ENCODE assay signal across 17 mouse cellular contexts in genomic region chr14:30168902-30169301, GRCm38 (mm10).
DNase-seq lines count a peak whose midpoint lies in the region; ATAC-seq and TF ChIP-seq lines count a peak whose summit lies in the region.
"Had no signal": no experiment of that assay in that cellular context is flagged by ENCODE, and none has a peak within 500 bp of the region (broad histone marks: within the 10 kb centered on the region; RNA-seq: fewer than 3 reads in every experiment).

No protein-coding gene starts in this region.

- no peak overlapping the region for H3K4me3 ChIP-seq in heart, embryonic 10.5 days
- H3K4me3 ChIP-seq in limb, embryonic 10.5 days, result no peak overlapping the region
- H3K4me3 ChIP-seq in forebrain, postnatal 0 days (ENCODE audit: low read depth, low read length), result no peak overlapping the region
- H3K4me3 ChIP-seq: embryonic facial prominence, embryonic 13.5 days; forebrain, embryonic 10.5 days; hindbrain, embryonic 10.5 days; liver, embryonic 13.5 days had no signal

- intact Hi-C loops in heart, postnatal 10 days (cut with DNase I), result no loop called here
- intact Hi-C loops in left cerebral cortex, postnatal 4 days (cut with DNase I), result no loop called here

- peaks cover 23% of the 10 kb centered on the region for H3K4me1 ChIP-seq in heart, embryonic 10.5 days
- H3K4me1 ChIP-seq in limb, embryonic 10.5 days, result 0 out of 2 replicates have a peak, but pooled peaks cover 6% of the 10 kb centered on the region
- peaks cover 12% of the 10 kb centered on the region for H3K4me1 ChIP-seq in forebrain, postnatal 0 days (ENCODE audit: insufficient read depth)

- no peak overlapping the region for H3K4me2 ChIP-seq in forebrain, postnatal 0 days (ENCODE audit: low read depth)
- H3K4me2 ChIP-seq: embryonic facial prominence, embryonic 13.5 days; liver, embryonic 13.5 days; midbrain, embryonic 11.5 days had no signal

- WGBS in heart, embryonic 10.5 days, result 39% methylated on average over 3 of the region's 3 CpGs
- 72% methylated on average over 3 of the region's 3 CpGs for WGBS in limb, embryonic 10.5 days
- 65% methylated on average over 3 of the region's 3 CpGs for WGBS in forebrain, postnatal 0 days

- ATAC-seq in forebrain, postnatal 0 days, result no peak
- ATAC-seq: Patski had no signal

- no peak overlapping the region for H3K9ac ChIP-seq in forebrain, postnatal 0 days
- H3K9ac ChIP-seq: embryonic facial prominence, embryonic 13.5 days; liver, embryonic 13.5 days had no signal

- no peak for TF ChIP-seq CTCF in forebrain, postnatal 0 days (IDR thresholded peaks at IDR 0.05; ENCODE audit: low read depth)

- DNase-seq in adrenal gland, adult (ENCODE audit: inconsistent age in 2 of 2, low spot score in 1 of 2), result peak; percentile 30 to 42
- DNase-seq in adrenal gland, adult 18-20 months (ENCODE audit: low spot score in 2 of 2), result no peak
- DNase-seq in heart, embryonic 10.5 days (ENCODE audit: low spot score), result no peak
- DNase-seq in heart, postnatal 10 days, result no peak
- peak; percentile 56 for DNase-seq in left cerebral cortex, postnatal 4 days
- no peak for DNase-seq in left cerebral cortex, adult 9 months (ENCODE audit: low spot score in 2 of 2)
- no peak for DNase-seq in limb, embryonic 10.5 days (ENCODE audit: low spot score)
- no peak for DNase-seq in forebrain, postnatal 0 days
- DNase-seq: lung, postnatal 10 days; right cerebral cortex, postnatal 25 days; thymus, adult 2 months had no signal

- 0 out of 2 replicates have a peak overlapping the region, but pooled peaks have one; percentile 30 for H3K27ac ChIP-seq in heart, embryonic 10.5 days
- peak overlapping the region; percentile 12; the same call in 1 of the 2 replicates for H3K27ac ChIP-seq in limb, embryonic 10.5 days
- no peak overlapping the region for H3K27ac ChIP-seq in forebrain, postnatal 0 days (ENCODE audit: low read depth, low read length)
- H3K27ac ChIP-seq: embryonic facial prominence, embryonic 13.5 days; forebrain, embryonic 10.5 days; hindbrain, embryonic 10.5 days; liver, embryonic 13.5 days had no signal

- H3K9me3 ChIP-seq in heart, embryonic 10.5 days, result no peaks in the 10 kb centered on the region
- H3K9me3 ChIP-seq in limb, embryonic 10.5 days (replicated peaks), result no peaks in the 10 kb centered on the region
- H3K9me3 ChIP-seq in forebrain, postnatal 0 days (ENCODE audit: low read length), result no peaks in the 10 kb centered on the region
- H3K9me3 ChIP-seq: embryonic facial prominence, embryonic 13.5 days; forebrain, embryonic 10.5 days; hindbrain, embryonic 10.5 days; liver, embryonic 13.5 days had no signal

- H3K36me3 ChIP-seq in heart, embryonic 10.5 days, result no peaks in the 10 kb centered on the region
- H3K36me3 ChIP-seq in limb, embryonic 10.5 days, result no peaks in the 10 kb centered on the region
- no peaks in the 10 kb centered on the region for H3K36me3 ChIP-seq in forebrain, postnatal 0 days (ENCODE audit: insufficient read depth)
- H3K36me3 ChIP-seq: embryonic facial prominence, embryonic 13.5 days; forebrain, embryonic 10.5 days; hindbrain, embryonic 10.5 days; liver, embryonic 13.5 days had no signal

- H3K27me3 ChIP-seq in heart, embryonic 10.5 days (ENCODE audit: insufficient read depth, poor library complexity, severe bottlenecking), result no peaks in the 10 kb centered on the region
- H3K27me3 ChIP-seq in limb, embryonic 10.5 days (ENCODE audit: low read depth, poor library complexity, severe bottlenecking), result no peaks in the 10 kb centered on the region
- no peaks in the 10 kb centered on the region for H3K27me3 ChIP-seq in forebrain, postnatal 0 days (ENCODE audit: insufficient read depth, low read length)
- H3K27me3 ChIP-seq: embryonic facial prominence, embryonic 13.5 days; liver, embryonic 13.5 days had no signal

Comparison
In these comparisons a context has a peak if more than half of its experiments do, and no peak if none do; other contexts are left out.
1. DNase-seq: peak in adrenal gland, adult (2 of 2) and left cerebral cortex, postnatal 4 days (single experiment); none in adrenal gland, adult 18-20 months (0 of 2), heart, embryonic 10.5 days (single experiment), heart, postnatal 10 days (0 of 2), left cerebral cortex, adult 9 months (0 of 2), limb, embryonic 10.5 days (single experiment) and forebrain, postnatal 0 days (single experiment).